Mouse (Mus musculus) embryonic fibroblast, embryonic 13.5 days (primary cell): ENCODE results near the gene Celsr2.

Experiments
- CTCF ChIP-seq: IDR thresholded peaks from 2 replicates; pipeline ENCODE4 v1.5.1; 2011; ENCODE audit warnings: mild to moderate bottlenecking, control low read depth, low read length, moderate library complexity, borderline replicate concordance; ENCODE audit not compliant: insufficient read depth
- POLR2A ChIP-seq: IDR thresholded peaks from 2 replicates; pipeline ENCODE4 v1.6.1; 2011; ENCODE audit warnings: low read depth, mild to moderate bottlenecking, control low read depth, low read length, moderate library complexity

- TF ChIP-seq CTCF (peak; percentile 81), POLR2A (no peak)
Observed at GRCm38 (mm10) chr3:108380695-108381094, 34.7 kb downstream of the Celsr2 start.
